Mouse (Mus musculus) sigmoid colon, adult 10 weeks (tissue): ENCODE data around the gene Echs1. TPM values are rescaled to one million over a fixed set of nuclear protein-coding genes. Genes with fewer than 3 reads are reported as not detected.

Experiments
- polyA plus RNA-seq: library from polyadenylated mRNA; stranded (reverse); fragments of 350-450 nt; fragmentation: Illumina TruSeq; extraction: RNeasy Lipid Tissue Mini Kit (QIAGEN cat#74804); gene quantifications from one replicate; pipeline ENCODE4 v1.2.3, GENCODE M21; 2014; ENCODE audit warnings: low read depth, low replicate concordance

Gene Echs1
- 87.7 TPM for polyA plus RNA-seq

GRCm38 (mm10) chr7:140116329-140117054 is at the start of gene Echs1:
TSS of gene Echs1 (minus strand) at chr7:140116476.

GRCm38 (mm10) chr7:140164664-140165063 is 48.4 kb upstream of the Echs1 start, which contains the start of gene Olfr522:
TSS of gene Olfr522 (minus strand) at chr7:140164764.

GRCm38 (mm10) chr7:140154218-140154927 is 38.1 kb upstream of the Echs1 start, which contains the start of gene Sprn:
TSS of gene Sprn (minus strand) at chr7:140154877.

GRCm38 (mm10) chr7:140137135-140138020 is 21.1 kb upstream of the Echs1 start, which contains the start of gene Mtg1:
TSS of gene Mtg1 (plus strand) at chr7:140137564.

GRCm38 (mm10) chr7:140115583-140116328 is 520 bp downstream of the Echs1 start, which contains the start of gene Paox:
TSS of gene Paox (plus strand) at chr7:140115799.

GRCm38 (mm10) chr7:140101993-140102860 is 14.0 kb downstream of the Echs1 start, which contains the start of gene Fuom:
TSS of gene Fuom (minus strand) at chr7:140102441.

GRCm38 (mm10) chr7:140092924-140093528 is 23.2 kb downstream of the Echs1 start, which contains the start of gene Prap1:
TSS of gene Prap1 (plus strand) at chr7:140093395.

GRCm38 (mm10) chr7:140082242-140082678 is 34.0 kb downstream of the Echs1 start, which contains the start of gene Caly:
TSS of gene Caly (minus strand) at chr7:140082548.

Other genes starting within 250 kb of the Echs1 start
- not detected for gene Kndc1, start 221.8 kb downstream of the Echs1 start, polyA plus RNA-seq
- gene Utf1, start 172.7 kb downstream of the Echs1 start, polyA plus RNA-seq, result not detected
- not detected for gene 6430531B16Rik, start 137.7 kb downstream of the Echs1 start, polyA plus RNA-seq
- gene Adam8, start 123.9 kb downstream of the Echs1 start, polyA plus RNA-seq, result not detected
- gene Zfp511, start 80.1 kb downstream of the Echs1 start, polyA plus RNA-seq, result 15.9 TPM
- gene Tubgcp2, start 79.8 kb downstream of the Echs1 start, polyA plus RNA-seq, result 12.0 TPM
- not detected for gene Msx3, start 67.4 kb downstream of the Echs1 start, polyA plus RNA-seq
- gene Caly, start 33.9 kb downstream of the Echs1 start, polyA plus RNA-seq, result not detected
- not detected for gene Prap1, start 23.1 kb downstream of the Echs1 start, polyA plus RNA-seq
- gene Fuom, start 14.0 kb downstream of the Echs1 start, polyA plus RNA-seq, result 32.4 TPM
- gene Paox, start 677 bp downstream of the Echs1 start, polyA plus RNA-seq, result 5.0 TPM
- 3.2 TPM for gene Mtg1, start 21.1 kb upstream of the Echs1 start, polyA plus RNA-seq
- gene Sprn, start 38.4 kb upstream of the Echs1 start, polyA plus RNA-seq, result 0.73 TPM
- gene Olfr522, start 48.3 kb upstream of the Echs1 start, polyA plus RNA-seq, result not detected
- not detected for gene Olfr523, start 56.7 kb upstream of the Echs1 start, polyA plus RNA-seq
- gene Olfr524, start 89.5 kb upstream of the Echs1 start, polyA plus RNA-seq, result not detected
- gene Cd163l1, start 101.8 kb upstream of the Echs1 start, polyA plus RNA-seq, result not detected
- gene 5830411N06Rik, start 130.8 kb upstream of the Echs1 start, polyA plus RNA-seq, result not detected
- not detected for gene Olfr525, start 204.4 kb upstream of the Echs1 start, polyA plus RNA-seq
- gene Olfr527, start 217.5 kb upstream of the Echs1 start, polyA plus RNA-seq, result not detected
- 0.16 TPM for gene Olfr60, start 245.2 kb upstream of the Echs1 start, polyA plus RNA-seq